Mouse (Mus musculus): ENCODE measurements around the gene 6330403K07Rik. TPM values are rescaled to one million over a fixed set of nuclear protein-coding genes. Genes with fewer than 3 reads are reported as not detected.

6330403K07Rik gene
- polyA plus RNA-seq, 1 experiment from 2014 or later, result 653 TPM

GRCm38 (mm10) chr11:71019201-71020068, 13.9 kb downstream of the 6330403K07Rik start, which contains the start of the genes Mis12 and Derl2:
Mis12 (plus strand) TSS chr11:71019611.
Derl2 (minus strand) TSS chr11:71019841.
- H3K36me3 ChIP-seq (ENCODE audit: control insufficient read depth, insufficient read depth), result no peaks in the 10 kb centered on the region; the same call in 1 of the 2 replicates
- H3K9ac ChIP-seq (replicated peaks; ENCODE audit: low read depth, low read length), result peak within 1 kb of the TSS; percentile 92
- peak within 1 kb of the TSS; percentile 93 for H3K27ac ChIP-seq (ENCODE audit: low read length)
- H3K27me3 ChIP-seq (replicated peaks; ENCODE audit: control insufficient read depth, insufficient read depth, low read length), result no peaks in the 10 kb centered on the region
- H3K4me1 ChIP-seq (replicated peaks; ENCODE audit: control insufficient read depth, insufficient read depth, low read length), result peaks cover 29% of the 10 kb centered on the region
- under 1% methylated on average over 70 of the region's 71 CpGs for WGBS
- H3K4me2 ChIP-seq (ENCODE audit: low read length), result peak within 1 kb of the TSS; percentile 92
- no peaks in the 10 kb centered on the region for H3K9me3 ChIP-seq (ENCODE audit: control insufficient read depth, low read length)
- peak; percentile 99 for ATAC-seq
- H3K4me3 ChIP-seq (replicated peaks; ENCODE audit: low read length), result peak within 1 kb of the TSS; percentile 89

GRCm38 (mm10) chr11:71018416-71019200, 14.7 kb downstream of the 6330403K07Rik start:
- H3K9ac ChIP-seq (replicated peaks; ENCODE audit: low read depth, low read length), result peak overlapping the region; percentile 92
- H3K27me3 ChIP-seq (replicated peaks; ENCODE audit: control insufficient read depth, insufficient read depth, low read length), result no peaks in the 10 kb centered on the region
- ATAC-seq, result peak; percentile 16
- peaks cover 29% of the 10 kb centered on the region for H3K4me1 ChIP-seq (replicated peaks; ENCODE audit: control insufficient read depth, insufficient read depth, low read length)
- WGBS, result 4% methylated on average over 28 of the region's 28 CpGs
- peak overlapping the region; percentile 88 for H3K27ac ChIP-seq (ENCODE audit: low read length)
- H3K4me3 ChIP-seq (replicated peaks; ENCODE audit: low read length), result peak overlapping the region; percentile 89
- H3K9me3 ChIP-seq (ENCODE audit: control insufficient read depth, low read length), result no peaks in the 10 kb centered on the region
- H3K4me2 ChIP-seq (ENCODE audit: low read length), result peak overlapping the region; percentile 92
- H3K36me3 ChIP-seq (ENCODE audit: control insufficient read depth, insufficient read depth), result no peaks in the 10 kb centered on the region; the same call in 1 of the 2 replicates

GRCm38 (mm10) chr11:71017051-71017450, 16.3 kb downstream of the 6330403K07Rik start:
- Histone ChIP-seq H3K4me2 (ENCODE audit: low read length) (no peak overlapping the region), H3K27me3 (replicated peaks; ENCODE audit: control insufficient read depth, insufficient read depth, low read length) (no peaks in the 10 kb centered on the region), H3K4me3 (replicated peaks; ENCODE audit: low read length) (no peak overlapping the region), H3K4me1 (replicated peaks; ENCODE audit: control insufficient read depth, insufficient read depth, low read length) (peaks cover 29% of the 10 kb centered on the region), H3K9ac (replicated peaks; ENCODE audit: low read depth, low read length) (no peak overlapping the region), H3K9me3 (ENCODE audit: control insufficient read depth, low read length) (no peaks in the 10 kb centered on the region), H3K36me3 (ENCODE audit: control insufficient read depth, insufficient read depth) (peaks cover 7% of the 10 kb centered on the region; the same call in 1 of the 2 replicates), H3K27ac (ENCODE audit: low read length) (no peak overlapping the region)
- WGBS, result 89% methylated on average over 1 of the region's 1 CpGs
- ATAC-seq, result no peak

- Histone ChIP-seq H3K9me3 (ENCODE audit: control insufficient read depth, low read length) (no peaks in the 10 kb centered on the region), H3K27ac (ENCODE audit: low read length) (no peak overlapping the region), H3K4me3 (replicated peaks; ENCODE audit: low read length) (no peak overlapping the region), H3K4me2 (ENCODE audit: low read length) (no peak overlapping the region), H3K36me3 (ENCODE audit: control insufficient read depth, insufficient read depth) (peaks cover 29% of the 10 kb centered on the region), H3K27me3 (replicated peaks; ENCODE audit: control insufficient read depth, insufficient read depth, low read length) (no peaks in the 10 kb centered on the region), H3K4me1 (replicated peaks; ENCODE audit: control insufficient read depth, insufficient read depth, low read length) (peaks cover 9% of the 10 kb centered on the region), H3K9ac (replicated peaks; ENCODE audit: low read depth, low read length) (no peak overlapping the region)
- WGBS, result 95% methylated on average over 7 of the region's 7 CpGs
- no peak for ATAC-seq
Observed at GRCm38 (mm10) chr11:71012743-71013142, 20.6 kb downstream of the 6330403K07Rik start.

GRCm38 (mm10) chr11:71008321-71008720, 25.0 kb downstream of the 6330403K07Rik start:
- no peaks in the 10 kb centered on the region for H3K27me3 ChIP-seq (replicated peaks; ENCODE audit: control insufficient read depth, insufficient read depth, low read length)
- no peaks in the 10 kb centered on the region for H3K9me3 ChIP-seq (ENCODE audit: control insufficient read depth, low read length)
- peaks cover 7% of the 10 kb centered on the region for H3K4me1 ChIP-seq (replicated peaks; ENCODE audit: control insufficient read depth, insufficient read depth, low read length)
- 97% methylated on average over 3 of the region's 3 CpGs for WGBS
- H3K4me2 ChIP-seq (ENCODE audit: low read length), result no peak overlapping the region
- no peak overlapping the region for H3K27ac ChIP-seq (ENCODE audit: low read length)
- H3K36me3 ChIP-seq (ENCODE audit: control insufficient read depth, insufficient read depth), result peaks cover 29% of the 10 kb centered on the region
- no peak overlapping the region for H3K9ac ChIP-seq (replicated peaks; ENCODE audit: low read depth, low read length)
- no peak overlapping the region for H3K4me3 ChIP-seq (replicated peaks; ENCODE audit: low read length)
- no peak for ATAC-seq

- H3K9me3 ChIP-seq (ENCODE audit: control insufficient read depth, low read length), result no peaks in the 10 kb centered on the region
- no peak overlapping the region for H3K4me2 ChIP-seq (ENCODE audit: low read length)
- no peak overlapping the region for H3K9ac ChIP-seq (replicated peaks; ENCODE audit: low read depth, low read length)
- 93% methylated on average over 7 of the region's 7 CpGs for WGBS
- peaks cover 28% of the 10 kb centered on the region for H3K36me3 ChIP-seq (ENCODE audit: control insufficient read depth, insufficient read depth)
- H3K4me1 ChIP-seq (replicated peaks; ENCODE audit: control insufficient read depth, insufficient read depth, low read length), result peaks cover 12% of the 10 kb centered on the region
- no peak for ATAC-seq
- no peak overlapping the region for H3K27ac ChIP-seq (ENCODE audit: low read length)
- no peaks in the 10 kb centered on the region for H3K27me3 ChIP-seq (replicated peaks; ENCODE audit: control insufficient read depth, insufficient read depth, low read length)
- no peak overlapping the region for H3K4me3 ChIP-seq (replicated peaks; ENCODE audit: low read length)
Observed at GRCm38 (mm10) chr11:71007831-71008230, 25.5 kb downstream of the 6330403K07Rik start.

- Histone ChIP-seq H3K4me1 (replicated peaks; ENCODE audit: control insufficient read depth, insufficient read depth, low read length) (peaks cover 18% of the 10 kb centered on the region), H3K27ac (ENCODE audit: low read length) (no peak overlapping the region), H3K4me2 (ENCODE audit: low read length) (no peak overlapping the region), H3K27me3 (replicated peaks; ENCODE audit: control insufficient read depth, insufficient read depth, low read length) (no peaks in the 10 kb centered on the region), H3K9ac (replicated peaks; ENCODE audit: low read depth, low read length) (no peak overlapping the region), H3K9me3 (ENCODE audit: control insufficient read depth, low read length) (no peaks in the 10 kb centered on the region), H3K4me3 (replicated peaks; ENCODE audit: low read length) (no peak overlapping the region), H3K36me3 (ENCODE audit: control insufficient read depth, insufficient read depth) (peaks cover 22% of the 10 kb centered on the region)
- 96% methylated on average over 6 of the region's 6 CpGs for WGBS
- no peak for ATAC-seq
Observed at GRCm38 (mm10) chr11:71007026-71007425, 26.3 kb downstream of the 6330403K07Rik start.

- H3K36me3 ChIP-seq (ENCODE audit: control insufficient read depth, insufficient read depth), result peaks cover 9% of the 10 kb centered on the region
- H3K4me2 ChIP-seq (ENCODE audit: low read length), result peak overlapping the region; percentile 44
- H3K9ac ChIP-seq (replicated peaks; ENCODE audit: low read depth, low read length), result peak overlapping the region; percentile 45; the same call in 1 of the 2 replicates
- peak overlapping the region; percentile 19; the same call in 1 of the 2 replicates for H3K4me3 ChIP-seq (replicated peaks; ENCODE audit: low read length)
- peaks cover 18% of the 10 kb centered on the region for H3K4me1 ChIP-seq (replicated peaks; ENCODE audit: control insufficient read depth, insufficient read depth, low read length)
- no peaks in the 10 kb centered on the region for H3K27me3 ChIP-seq (replicated peaks; ENCODE audit: control insufficient read depth, insufficient read depth, low read length)
- 51% methylated on average over 5 of the region's 5 CpGs for WGBS
- no peak for ATAC-seq
- no peaks in the 10 kb centered on the region for H3K9me3 ChIP-seq (ENCODE audit: control insufficient read depth, low read length)
- H3K27ac ChIP-seq (ENCODE audit: low read length), result no peak overlapping the region
Observed at GRCm38 (mm10) chr11:71005046-71005445, 28.3 kb downstream of the 6330403K07Rik start.

GRCm38 (mm10) chr11:71004316-71004773, 29.0 kb downstream of the 6330403K07Rik start, which contains the start of gene Dhx33:
Dhx33 (minus strand) TSS chr11:71004437.
- Histone ChIP-seq H3K36me3 (ENCODE audit: control insufficient read depth, insufficient read depth) (peaks cover 3% of the 10 kb centered on the region), H3K4me2 (ENCODE audit: low read length) (peak within 1 kb of the TSS; percentile 98), H3K9me3 (ENCODE audit: control insufficient read depth, low read length) (no peaks in the 10 kb centered on the region), H3K27ac (ENCODE audit: low read length) (peak within 1 kb of the TSS; percentile 58; the same call in 1 of the 2 replicates), H3K9ac (replicated peaks; ENCODE audit: low read depth, low read length) (peak within 1 kb of the TSS; percentile 71), H3K4me3 (replicated peaks; ENCODE audit: low read length) (peak within 1 kb of the TSS; percentile 98), H3K27me3 (replicated peaks; ENCODE audit: control insufficient read depth, insufficient read depth, low read length) (no peaks in the 10 kb centered on the region), H3K4me1 (replicated peaks; ENCODE audit: control insufficient read depth, insufficient read depth, low read length) (peaks cover 18% of the 10 kb centered on the region)
- under 1% methylated on average over 32 of the region's 35 CpGs for WGBS
- ATAC-seq, result peak; percentile 99

Data from forebrain, embryonic 16.5 days (tissue).